Mouse (Mus musculus): Measurements from ENCODE around the gene Txndc8. TPM values are rescaled to one million over a fixed set of nuclear protein-coding genes. Genes with fewer than 3 reads are reported as not detected.

Txndc8 gene
- polyA plus RNA-seq, 1 experiment, result not detected

DNA sequence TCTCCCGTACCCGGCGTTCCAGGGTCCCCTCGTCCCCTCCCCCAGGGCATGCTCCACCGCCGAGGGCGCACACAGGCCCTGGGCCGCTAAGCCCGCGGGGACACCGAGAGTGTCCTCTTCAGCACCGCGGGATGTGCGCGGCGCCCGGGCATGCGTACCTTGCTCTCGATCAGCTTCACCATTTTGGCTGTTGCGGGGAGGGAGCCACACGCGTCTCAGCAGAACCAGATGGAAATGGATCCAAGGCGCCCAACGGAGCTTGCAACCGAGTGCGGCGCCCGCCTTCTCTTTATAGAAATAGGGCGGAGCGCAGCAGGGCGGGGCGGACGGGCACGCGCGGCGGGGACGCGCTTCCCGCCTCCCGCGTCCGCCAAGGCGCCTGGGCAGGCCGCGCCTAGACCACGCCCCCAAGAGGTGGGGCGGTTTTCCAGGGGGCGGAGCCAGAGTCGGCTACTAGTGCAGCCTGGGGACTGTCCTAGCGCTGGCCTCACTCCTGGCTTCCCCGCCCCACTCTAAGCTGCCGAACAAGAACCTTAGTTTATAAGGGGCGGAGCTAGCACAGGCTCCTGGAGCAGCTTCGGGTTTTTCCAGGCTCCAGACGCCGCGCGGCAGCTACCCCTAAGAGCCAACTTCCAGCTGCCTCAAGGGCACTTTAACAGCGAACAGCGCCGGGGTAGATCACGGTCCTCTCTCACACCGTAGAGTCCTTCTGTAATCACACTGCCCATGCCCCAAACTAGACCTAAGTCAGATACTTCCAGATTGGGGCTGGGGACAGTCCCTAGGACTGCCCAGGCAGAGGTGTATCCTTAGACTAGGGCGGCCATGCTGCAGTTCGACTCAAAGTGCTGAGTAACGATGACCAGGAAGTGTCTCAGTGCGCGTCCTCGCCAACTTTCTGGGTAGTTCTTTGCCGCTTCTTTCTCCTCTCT is 52.6 kb downstream of the Txndc8 start, which contains the start of gene Txn1:
Txn1 (minus strand) TSS at position 383 of the 932 bp plus-strand sequence.
- under 1% methylated on average over 71 of the region's 71 CpGs for WGBS
- no peaks in the 10 kb centered on the region for H3K4me1 ChIP-seq (ENCODE audit: control insufficient read depth, insufficient read depth, low read length)
- H3K4me3 ChIP-seq (replicated peaks; ENCODE audit: insufficient read depth, low read depth, low read length), result peak within 1 kb of the TSS; percentile 96
- peak; percentile 96 to 97 for DNase-seq
- TF ChIP-seq POLR2A (IDR thresholded peaks at IDR 0.05; ENCODE audit: borderline replicate concordance, insufficient read depth, low read length) (peak; percentile 33; the same call in 1 of the 2 replicates), CTCF (IDR thresholded peaks at IDR 0.05; ENCODE audit: borderline replicate concordance, insufficient read depth, low read depth, low read length) (no peak)
- no peaks in the 10 kb centered on the region for H3K27me3 ChIP-seq (ENCODE audit: control insufficient read depth, insufficient read depth, low read length)
- H3K27ac ChIP-seq (ENCODE audit: insufficient read depth, low read length), result peak within 1 kb of the TSS; percentile 78

GRCm38 (mm10) chr4:57955544-57955958 is 53.4 kb downstream of the Txndc8 start:
- H3K27ac ChIP-seq (ENCODE audit: insufficient read depth, low read length), result peak overlapping the region; percentile 38
- peak; percentile 71 to 73 for DNase-seq
- no peaks in the 10 kb centered on the region for H3K4me1 ChIP-seq (ENCODE audit: control insufficient read depth, insufficient read depth, low read length)
- peak overlapping the region; percentile 96 for H3K4me3 ChIP-seq (replicated peaks; ENCODE audit: insufficient read depth, low read depth, low read length)
- TF ChIP-seq POLR2A (IDR thresholded peaks at IDR 0.05; ENCODE audit: borderline replicate concordance, insufficient read depth, low read length) (peak; percentile 17; the same call in 1 of the 2 replicates), CTCF (IDR thresholded peaks at IDR 0.05; ENCODE audit: borderline replicate concordance, insufficient read depth, low read depth, low read length) (no peak)
- 1% methylated on average over 25 of the region's 25 CpGs for WGBS
- H3K27me3 ChIP-seq (ENCODE audit: control insufficient read depth, insufficient read depth, low read length), result no peaks in the 10 kb centered on the region

DNA sequence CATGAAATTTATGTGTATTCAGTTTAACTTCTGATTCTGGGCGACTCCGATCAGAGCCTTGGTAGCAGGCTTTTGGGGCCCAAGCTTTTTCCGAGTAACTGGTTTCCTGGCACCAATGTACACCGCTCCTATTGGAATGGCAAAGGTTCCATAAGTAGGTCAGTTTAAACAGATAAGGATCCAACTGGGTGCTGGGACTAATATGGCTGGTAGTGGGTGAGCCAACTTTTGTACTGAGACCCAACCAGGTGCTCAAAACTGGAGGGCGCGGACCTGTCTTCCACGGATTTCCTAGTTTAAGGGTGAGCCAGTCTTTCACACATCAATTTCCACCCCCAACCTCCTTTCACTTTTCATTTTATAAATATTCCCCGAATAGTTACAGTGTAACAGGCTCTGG is 53.9 kb downstream of the Txndc8 start:
- DNase-seq, result peak; percentile 18 to 25

DNA sequence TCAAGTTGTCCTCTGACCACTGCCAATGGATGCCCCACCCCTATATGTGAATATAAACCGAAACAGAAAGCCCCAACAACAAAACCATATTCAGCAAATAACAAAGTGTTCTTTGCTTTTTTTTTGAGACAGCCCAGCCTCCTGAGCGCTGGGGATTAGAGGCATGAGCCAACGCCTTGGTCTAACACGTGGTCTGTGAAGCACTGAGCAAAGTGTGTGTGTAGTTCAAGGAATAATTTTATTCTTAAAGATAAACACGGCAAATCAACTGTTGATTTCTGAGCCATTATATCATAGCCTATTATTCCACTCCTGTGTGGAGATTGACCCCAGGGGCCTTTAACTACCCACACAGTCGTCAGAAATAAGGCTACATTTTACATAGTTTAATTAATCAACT is 54.3 kb downstream of the Txndc8 start:
- H3K4me3 ChIP-seq (replicated peaks; ENCODE audit: insufficient read depth, low read depth, low read length), result no peak overlapping the region
- no peak for DNase-seq
- WGBS, result 60% methylated on average over 6 of the region's 6 CpGs
- no peak overlapping the region for H3K27ac ChIP-seq (ENCODE audit: insufficient read depth, low read length)
- TF ChIP-seq POLR2A (IDR thresholded peaks at IDR 0.05; ENCODE audit: borderline replicate concordance, insufficient read depth, low read length), result no peak
- no peaks in the 10 kb centered on the region for H3K4me1 ChIP-seq (ENCODE audit: control insufficient read depth, insufficient read depth, low read length)
- no peaks in the 10 kb centered on the region for H3K27me3 ChIP-seq (ENCODE audit: control insufficient read depth, insufficient read depth, low read length)

More for the DNA sequence above, 53.9 kb downstream of the Txndc8 start:
- H3K27ac ChIP-seq (ENCODE audit: insufficient read depth, low read length), result no peak overlapping the region
- WGBS, result 27% methylated on average over 8 of the region's 8 CpGs
- peak overlapping the region; percentile 96 for H3K4me3 ChIP-seq (replicated peaks; ENCODE audit: insufficient read depth, low read depth, low read length)
- H3K4me1 ChIP-seq (ENCODE audit: control insufficient read depth, insufficient read depth, low read length), result no peaks in the 10 kb centered on the region
- H3K27me3 ChIP-seq (ENCODE audit: control insufficient read depth, insufficient read depth, low read length), result no peaks in the 10 kb centered on the region
- no peak for TF ChIP-seq POLR2A (IDR thresholded peaks at IDR 0.05; ENCODE audit: borderline replicate concordance, insufficient read depth, low read length)
- no peak for TF ChIP-seq CTCF (IDR thresholded peaks at IDR 0.05; ENCODE audit: borderline replicate concordance, insufficient read depth, low read depth, low read length)

- no peaks in the 10 kb centered on the region for H3K4me1 ChIP-seq (ENCODE audit: control insufficient read depth, insufficient read depth, low read length)
- no peak overlapping the region for H3K4me3 ChIP-seq (replicated peaks; ENCODE audit: insufficient read depth, low read depth, low read length)
- TF ChIP-seq CTCF (IDR thresholded peaks at IDR 0.05; ENCODE audit: borderline replicate concordance, insufficient read depth, low read depth, low read length), result no peak
- no peak for TF ChIP-seq POLR2A (IDR thresholded peaks at IDR 0.05; ENCODE audit: borderline replicate concordance, insufficient read depth, low read length)
- H3K27me3 ChIP-seq (ENCODE audit: control insufficient read depth, insufficient read depth, low read length), result no peaks in the 10 kb centered on the region
- H3K27ac ChIP-seq (ENCODE audit: insufficient read depth, low read length), result no peak overlapping the region
- WGBS, result 91% methylated on average over 7 of the region's 7 CpGs
- DNase-seq, result peak; percentile 12 to 15
Observed at GRCm38 (mm10) chr4:57953796-57954195, 55.1 kb downstream of the Txndc8 start.

GRCm38 (mm10) chr4:57952891-57953290 is 56.0 kb downstream of the Txndc8 start:
- DNase-seq, result no peak
- no peak overlapping the region for H3K27ac ChIP-seq (ENCODE audit: insufficient read depth, low read length)
- WGBS, result 72% methylated on average over 1 of the region's 1 CpGs

DNA sequence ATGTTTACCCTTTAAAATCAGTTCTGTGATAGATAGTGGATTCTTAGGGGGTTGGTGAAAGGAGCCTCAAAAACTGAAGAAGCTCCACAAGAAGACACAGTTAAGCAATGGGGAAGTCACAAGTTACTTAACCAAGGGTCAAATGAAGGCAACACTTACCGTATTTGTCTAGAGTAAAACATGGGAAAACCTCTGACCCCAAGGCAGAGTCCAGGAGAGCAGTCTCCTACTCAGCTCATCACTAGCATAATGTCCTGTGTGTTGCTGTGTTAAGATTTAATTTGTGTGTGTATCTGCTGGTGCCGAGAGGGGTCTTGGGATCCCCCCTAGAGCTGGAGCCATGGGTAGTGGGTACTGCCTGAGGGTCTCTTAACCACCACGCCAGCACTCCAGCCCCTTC is 56.5 kb downstream of the Txndc8 start:
- DNase-seq, result no peak
- 96% methylated on average over 3 of the region's 3 CpGs for WGBS

More at GRCm38 (mm10) chr4:57952891-57953290, 56.0 kb downstream of the Txndc8 start:
- no peak overlapping the region for H3K4me3 ChIP-seq (replicated peaks; ENCODE audit: insufficient read depth, low read depth, low read length)
- H3K27me3 ChIP-seq (ENCODE audit: control insufficient read depth, insufficient read depth, low read length), result no peaks in the 10 kb centered on the region
- H3K4me1 ChIP-seq (ENCODE audit: control insufficient read depth, insufficient read depth, low read length), result no peaks in the 10 kb centered on the region
- TF ChIP-seq POLR2A (IDR thresholded peaks at IDR 0.05; ENCODE audit: borderline replicate concordance, insufficient read depth, low read length), result no peak
- no peak for TF ChIP-seq CTCF (IDR thresholded peaks at IDR 0.05; ENCODE audit: borderline replicate concordance, insufficient read depth, low read depth, low read length)

DNA sequence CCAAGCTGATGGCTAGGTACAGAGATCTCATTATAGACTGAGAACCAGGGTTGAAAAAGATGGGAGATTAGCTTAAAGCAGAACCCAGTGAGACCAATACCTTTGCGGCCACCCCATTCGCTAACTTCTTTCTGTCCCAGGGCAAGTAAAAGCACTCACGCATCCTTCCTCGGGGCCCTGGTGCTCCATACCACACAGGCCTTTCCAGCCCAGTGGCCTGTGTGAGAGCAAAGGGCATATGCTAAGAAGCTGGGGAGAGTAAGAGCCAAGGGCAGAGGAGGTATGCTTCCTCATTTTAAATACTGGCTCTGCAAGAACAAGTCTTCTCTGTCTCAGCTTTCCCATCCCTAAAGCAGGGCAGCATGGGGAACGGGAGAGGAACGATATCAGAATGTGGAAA is 59.1 kb downstream of the Txndc8 start:
- no peak for DNase-seq
- WGBS, result 98% methylated on average over 6 of the region's 6 CpGs
- no peaks in the 10 kb centered on the region for H3K4me1 ChIP-seq (ENCODE audit: control insufficient read depth, insufficient read depth, low read length)
- H3K4me3 ChIP-seq (replicated peaks; ENCODE audit: insufficient read depth, low read depth, low read length), result no peak overlapping the region
- H3K27ac ChIP-seq (ENCODE audit: insufficient read depth, low read length), result no peak overlapping the region
- TF ChIP-seq CTCF (IDR thresholded peaks at IDR 0.05; ENCODE audit: borderline replicate concordance, insufficient read depth, low read depth, low read length), result no peak
- no peak for TF ChIP-seq POLR2A (IDR thresholded peaks at IDR 0.05; ENCODE audit: borderline replicate concordance, insufficient read depth, low read length)
- no peaks in the 10 kb centered on the region for H3K27me3 ChIP-seq (ENCODE audit: control insufficient read depth, insufficient read depth, low read length)

More for the DNA sequence above, 56.5 kb downstream of the Txndc8 start:
- Histone ChIP-seq H3K4me3 (replicated peaks; ENCODE audit: insufficient read depth, low read depth, low read length) (no peak overlapping the region), H3K4me1 (ENCODE audit: control insufficient read depth, insufficient read depth, low read length) (no peaks in the 10 kb centered on the region), H3K27ac (ENCODE audit: insufficient read depth, low read length) (no peak overlapping the region), H3K27me3 (ENCODE audit: control insufficient read depth, insufficient read depth, low read length) (no peaks in the 10 kb centered on the region)
- TF ChIP-seq CTCF (IDR thresholded peaks at IDR 0.05; ENCODE audit: borderline replicate concordance, insufficient read depth, low read depth, low read length), result no peak
- no peak for TF ChIP-seq POLR2A (IDR thresholded peaks at IDR 0.05; ENCODE audit: borderline replicate concordance, insufficient read depth, low read length)
